Mouse (Mus musculus) frontal cortex, adult (tissue): ENCODE measurements around the gene Zbtb20.

Experiments used
- ATAC-seq: cut with Nextera tagmentation; 2 replicates; pipeline ENCODE4 v1.9.2; 2017; ENCODE audit warnings: mild to moderate bottlenecking, moderate library complexity, mixed read lengths; ENCODE audit not compliant: low TSS enrichment

Gene Zbtb20

GRCm38 (mm10) chr16:43561956-43562355 lies 686.3 kb downstream of the Zbtb20 start:
- no peak for ATAC-seq

- no peak for ATAC-seq
These were observed 690.2 kb downstream of the Zbtb20 start for GRCm38 (mm10) chr16:43565872-43566271.

GRCm38 (mm10) chr16:43566511-43566910 lies 690.8 kb downstream of the Zbtb20 start:
- ATAC-seq = no peak

- ATAC-seq = peak; percentile 69
These were observed 695.8 kb downstream of the Zbtb20 start for GRCm38 (mm10) chr16:43571376-43572081.

- no peak for ATAC-seq
These were observed 696.5 kb downstream of the Zbtb20 start for GRCm38 (mm10) chr16:43572171-43572570.

GRCm38 (mm10) chr16:43572766-43573165 lies 697.1 kb downstream of the Zbtb20 start:
- ATAC-seq = no peak

GRCm38 (mm10) chr16:43573181-43573833 lies 697.6 kb downstream of the Zbtb20 start:
- ATAC-seq = no peak

GRCm38 (mm10) chr16:43574006-43574764 lies 698.5 kb downstream of the Zbtb20 start:
- ATAC-seq = peak; percentile 73

- ATAC-seq = no peak
These were observed 699.4 kb downstream of the Zbtb20 start for GRCm38 (mm10) chr16:43575066-43575465.

- ATAC-seq = no peak
These were observed 699.8 kb downstream of the Zbtb20 start for GRCm38 (mm10) chr16:43575507-43575906.

- peak; percentile 36 for ATAC-seq
These were observed 701.7 kb downstream of the Zbtb20 start for GRCm38 (mm10) chr16:43577399-43577798.

- no peak for ATAC-seq
These were observed 702.7 kb downstream of the Zbtb20 start for GRCm38 (mm10) chr16:43578351-43578750.

GRCm38 (mm10) chr16:43579111-43579510 lies 703.4 kb downstream of the Zbtb20 start:
- ATAC-seq = no peak

GRCm38 (mm10) chr16:43580321-43580822 lies 704.7 kb downstream of the Zbtb20 start:
- ATAC-seq = no peak

GRCm38 (mm10) chr16:43581551-43581950 lies 705.9 kb downstream of the Zbtb20 start:
- ATAC-seq = no peak

- ATAC-seq = no peak
These were observed 711.3 kb downstream of the Zbtb20 start for GRCm38 (mm10) chr16:43586859-43587429.

- no peak for ATAC-seq
These were observed 715.2 kb downstream of the Zbtb20 start for GRCm38 (mm10) chr16:43590704-43591493.

- ATAC-seq = no peak
These were observed 716.4 kb downstream of the Zbtb20 start for GRCm38 (mm10) chr16:43592062-43592461.

- ATAC-seq = peak; percentile 62
These were observed 717.1 kb downstream of the Zbtb20 start for GRCm38 (mm10) chr16:43592801-43593200.

GRCm38 (mm10) chr16:43597375-43598060 lies 721.8 kb downstream of the Zbtb20 start:
- peak; percentile 20; the same call in 1 of the 2 replicates for ATAC-seq

- ATAC-seq = no peak; the same call in 1 of the 2 replicates
These were observed 724.0 kb downstream of the Zbtb20 start for GRCm38 (mm10) chr16:43599707-43600106.
